Mouse (Mus musculus) MN1 (cell line): Measurements from ENCODE around the gene Tll2.
A peak's percentile ranks its signal among the peaks of the same experiment; 100 is the strongest.

Experiments
- DNase-seq: peaks from one replicate; pipeline ENCODE4 v3.0.0-alpha.2; 2016; ENCODE audit warnings: low spot score

The Tll2 gene

GRCm38 (mm10) chr19:41087901-41088300 is 118.7 kb downstream of the Tll2 start:
- DNase-seq: no peak

DNA sequence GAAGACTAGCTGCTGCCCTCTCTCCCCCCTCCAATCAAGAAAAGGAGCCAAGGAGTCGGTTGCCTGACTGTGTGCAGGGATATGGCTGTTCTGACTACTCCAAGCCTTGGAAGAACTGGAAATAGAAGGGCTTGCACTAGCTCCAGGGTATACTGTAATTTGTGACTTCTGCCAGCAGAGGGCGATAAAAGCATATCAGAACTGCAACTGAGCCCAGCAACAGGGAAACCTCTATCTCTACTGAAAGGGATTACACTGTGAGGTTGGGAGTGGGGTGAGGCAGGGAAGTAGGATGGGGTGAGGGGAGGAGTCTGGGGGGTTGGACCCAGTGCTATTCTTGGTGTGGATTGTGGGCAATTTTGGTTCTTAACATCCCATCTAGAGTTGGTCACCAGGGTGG is 119.9 kb downstream of the Tll2 start:
- peak; percentile 58 for DNase-seq

DNA sequence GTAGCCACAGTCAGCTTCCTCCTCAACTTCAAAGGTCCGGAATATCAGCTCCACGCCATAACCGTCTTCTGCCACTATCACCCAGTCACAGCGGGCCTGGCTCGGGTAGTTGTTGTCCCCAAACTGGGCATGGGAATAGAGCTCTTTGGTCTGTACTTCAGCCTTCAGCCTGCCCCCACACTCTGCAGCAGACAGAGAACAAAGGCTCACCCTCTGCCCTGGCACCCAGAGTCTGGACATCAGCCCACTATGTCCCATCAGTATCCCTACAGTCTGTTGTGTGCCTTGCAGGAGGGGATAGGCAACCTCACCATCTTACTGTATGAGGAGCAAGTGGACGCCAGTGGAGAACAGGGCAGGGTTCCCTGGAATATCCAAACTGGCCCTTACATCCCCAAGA is 120.3 kb downstream of the Tll2 start:
- no peak for DNase-seq

DNA sequence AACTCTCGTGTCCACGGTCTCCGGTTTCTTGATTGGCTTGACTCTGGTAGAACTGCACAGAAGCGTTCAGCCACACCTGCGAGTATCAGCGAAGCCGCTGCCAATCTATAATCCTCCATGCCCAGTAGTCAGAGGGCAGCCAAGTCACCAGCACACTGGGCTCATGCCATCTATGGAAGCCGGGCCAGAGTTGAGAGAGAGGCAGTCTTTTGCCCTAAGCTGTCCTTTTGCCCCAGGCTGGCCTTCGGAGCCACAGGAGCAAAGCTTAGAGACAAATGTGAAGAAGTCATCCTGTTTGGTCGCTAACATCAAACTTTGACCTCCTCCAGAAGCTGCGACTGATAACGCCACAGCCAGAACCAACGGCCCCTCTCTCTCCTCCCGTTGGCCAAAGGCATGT is 123.0 kb downstream of the Tll2 start:
- no peak for DNase-seq

- DNase-seq: no peak
These were observed 125.0 kb downstream of the Tll2 start for GRCm38 (mm10) chr19:41081589-41081988.

DNA sequence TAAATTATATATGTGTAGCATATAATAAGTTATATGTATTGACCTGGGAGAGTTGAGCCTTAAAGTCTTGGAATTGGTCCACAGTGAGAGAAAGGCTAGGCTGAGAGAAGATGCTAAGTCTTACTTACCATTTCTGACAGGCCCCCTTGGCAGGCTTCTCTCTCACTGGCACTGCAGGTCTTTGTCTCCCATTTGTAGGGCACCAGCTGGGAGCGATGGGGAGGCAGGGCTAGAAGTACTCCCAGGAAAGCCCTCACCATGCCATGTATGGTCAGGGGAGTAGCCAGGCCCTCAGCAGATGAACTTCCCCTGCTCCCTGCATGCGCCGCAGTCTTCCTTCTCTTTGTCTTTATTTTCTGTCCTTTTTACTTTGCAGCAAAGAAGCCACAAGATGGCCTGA is 129.7 kb downstream of the Tll2 start, which contains the start of gene Opalin:
Gene Opalin, minus strand, starts transcription at position 208 of the 400 bp plus-strand sequence.
- DNase-seq: no peak

DNA sequence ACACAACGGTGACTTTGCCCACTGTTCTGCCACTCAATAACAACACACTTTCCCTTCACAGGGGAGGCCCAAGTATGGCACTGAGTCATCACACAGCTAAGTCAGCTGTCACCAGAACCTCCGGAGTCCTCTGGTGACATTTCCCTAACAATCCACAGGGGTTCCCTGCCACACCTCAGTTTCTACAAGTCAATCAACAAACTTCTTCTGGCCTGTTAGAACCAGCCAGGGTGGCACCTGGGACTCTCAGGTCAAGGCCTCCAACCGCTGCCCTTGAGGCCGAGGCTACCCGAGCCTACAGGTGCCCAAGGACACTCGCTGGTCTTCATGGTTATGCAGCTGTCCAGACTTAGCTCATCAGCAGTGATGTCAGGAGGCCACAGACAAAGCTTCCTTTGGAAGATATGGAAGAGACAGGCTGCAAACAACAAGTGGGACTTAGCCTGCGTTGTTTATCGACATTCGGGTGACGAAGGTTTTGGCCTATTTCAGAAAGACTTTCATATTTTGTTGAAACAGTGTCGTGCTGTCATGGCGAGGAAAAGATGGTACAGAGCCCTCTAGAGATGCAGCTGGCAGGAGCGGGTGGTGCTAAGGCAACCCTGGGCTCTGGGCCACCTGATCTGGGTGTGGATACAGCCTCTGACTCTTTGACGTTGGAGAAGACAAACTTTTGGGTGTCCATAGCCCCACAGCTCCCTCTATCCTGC is 132.7 kb downstream of the Tll2 start:
- DNase-seq: no peak

GRCm38 (mm10) chr19:41071500-41071899 is 135.1 kb downstream of the Tll2 start:
- DNase-seq: peak; percentile 38

- DNase-seq: no peak
These were observed 151.9 kb downstream of the Tll2 start for GRCm38 (mm10) chr19:41054702-41055101.

DNA sequence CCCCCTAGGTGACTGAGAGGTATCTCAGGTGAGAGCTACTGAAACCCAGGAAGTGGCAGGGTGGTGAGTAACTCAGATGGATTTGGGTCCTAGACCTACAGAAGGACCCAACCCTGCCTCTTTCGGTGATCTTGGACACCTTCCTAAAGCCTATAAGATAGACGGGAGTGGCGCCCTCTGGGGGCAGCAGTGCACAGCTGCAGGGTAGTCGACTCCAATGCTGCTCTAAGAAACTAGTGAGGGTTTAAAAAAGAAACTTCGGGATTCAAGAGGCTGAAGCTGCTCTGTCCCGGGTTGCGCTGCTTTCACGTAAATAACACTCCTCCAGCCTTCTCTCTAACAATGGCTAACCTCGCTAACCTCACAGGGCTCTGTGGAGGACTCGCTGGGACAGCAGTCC is 153.1 kb downstream of the Tll2 start:
- DNase-seq: no peak

- DNase-seq: no peak
These were observed 154.4 kb downstream of the Tll2 start for GRCm38 (mm10) chr19:41052247-41052646.

- DNase-seq: no peak
These were observed 154.9 kb downstream of the Tll2 start for GRCm38 (mm10) chr19:41051714-41052113.

DNA sequence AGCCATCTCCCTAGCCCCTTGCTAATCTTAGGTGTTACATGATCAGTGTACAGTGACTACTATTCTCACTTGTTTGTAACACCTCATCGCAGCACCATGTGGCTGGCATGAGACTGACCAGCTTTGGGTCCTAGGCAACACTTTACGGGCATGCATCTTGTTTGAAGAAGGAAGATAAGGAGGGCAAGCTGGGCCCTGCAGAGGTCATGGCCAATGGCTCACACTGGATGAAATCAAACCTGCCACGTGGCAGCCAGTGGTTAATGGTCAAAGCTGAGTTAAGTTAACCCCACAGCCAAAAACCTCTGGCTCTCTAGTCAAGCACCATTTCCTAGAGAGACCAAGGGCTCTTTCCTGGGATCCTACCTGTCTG is 158.5 kb downstream of the Tll2 start:
- no peak for DNase-seq

DNA sequence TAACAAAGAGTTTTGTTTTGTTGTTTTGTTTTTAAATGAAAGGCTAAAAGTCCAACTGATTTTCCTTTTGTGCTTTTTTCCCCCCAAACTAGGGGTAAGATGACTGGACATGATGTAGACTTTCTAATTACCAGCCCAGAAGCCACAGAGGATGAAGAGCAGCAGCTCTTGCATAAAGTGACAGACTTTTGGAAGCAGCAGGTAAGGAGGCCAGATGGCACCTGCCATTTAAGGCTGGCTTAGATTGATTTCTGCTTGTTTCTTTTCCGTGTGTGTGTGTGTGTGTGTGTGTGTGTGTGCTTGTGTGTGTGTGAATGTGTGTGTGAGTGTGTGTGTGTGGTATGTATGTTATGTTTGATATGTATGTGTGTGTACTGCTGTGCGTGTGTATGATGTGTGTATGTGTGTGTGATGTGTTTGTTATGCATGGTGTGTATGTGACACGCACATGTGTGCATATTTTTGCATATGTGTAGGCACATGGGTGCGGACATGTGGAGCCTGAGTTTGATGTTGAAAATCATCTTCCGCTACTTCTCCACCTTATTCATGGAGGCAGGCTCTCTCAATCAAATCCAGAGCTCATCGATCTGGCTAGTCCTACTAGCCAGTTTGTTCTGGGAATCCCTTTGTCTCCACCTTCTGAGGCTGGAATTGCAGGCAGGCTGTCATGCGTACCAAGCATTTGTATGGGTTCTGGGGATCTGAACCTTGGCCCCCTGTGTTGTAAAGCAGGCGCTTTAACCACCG is 159.0 kb downstream of the Tll2 start:
- no peak for DNase-seq

DNA sequence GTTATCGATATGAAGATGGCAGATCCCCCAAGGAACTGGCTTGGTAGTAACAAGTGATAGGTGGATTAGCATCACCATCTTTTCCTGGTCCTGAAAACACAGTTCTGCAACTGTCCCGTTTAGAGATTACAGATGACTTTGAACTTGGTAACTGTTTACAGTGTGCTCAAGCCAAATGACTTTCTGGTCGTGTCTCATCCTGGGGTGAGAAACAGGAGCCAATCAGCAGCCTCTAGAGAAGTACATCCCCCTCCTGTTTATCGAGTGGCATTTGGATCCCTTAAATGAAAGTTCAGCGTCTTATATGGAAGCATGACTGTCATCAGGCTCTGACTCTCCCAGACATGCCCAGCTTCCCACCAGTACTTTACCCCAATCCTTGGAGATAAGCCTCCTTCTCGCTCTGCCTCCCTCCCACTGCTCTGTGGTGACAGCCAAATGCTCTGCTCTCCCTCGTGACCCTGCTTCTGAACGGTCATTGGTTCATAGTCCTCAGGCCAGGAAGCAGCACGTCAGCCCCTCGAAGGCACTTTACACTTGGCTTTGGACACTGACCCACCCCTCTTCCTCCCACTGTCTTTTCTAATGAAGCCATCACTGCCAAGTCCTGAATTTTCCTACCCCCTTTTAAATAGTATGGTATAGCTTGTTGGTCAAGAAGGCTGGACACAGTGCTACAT is 161.4 kb downstream of the Tll2 start:
- no peak for DNase-seq

GRCm38 (mm10) chr19:41039110-41039509 is 167.5 kb downstream of the Tll2 start:
- DNase-seq: no peak

GRCm38 (mm10) chr19:41035809-41036551 is 170.7 kb downstream of the Tll2 start:
- DNase-seq: no peak
